Mouse (Mus musculus) ES-Bruce4 (cell line): Measurements from ENCODE around the gene Apoc1.

ENCODE experiments used
- CTCF ChIP-seq: IDR thresholded peaks from one replicate; pipeline ENCODE4 v1.8.1; 2011; ENCODE audit warnings: low read depth, low read length
- POLR2A ChIP-seq: IDR thresholded peaks from one replicate; pipeline ENCODE4 v1.8.1; 2011; ENCODE audit warnings: low read length; ENCODE audit not compliant: insufficient read depth

DNA sequence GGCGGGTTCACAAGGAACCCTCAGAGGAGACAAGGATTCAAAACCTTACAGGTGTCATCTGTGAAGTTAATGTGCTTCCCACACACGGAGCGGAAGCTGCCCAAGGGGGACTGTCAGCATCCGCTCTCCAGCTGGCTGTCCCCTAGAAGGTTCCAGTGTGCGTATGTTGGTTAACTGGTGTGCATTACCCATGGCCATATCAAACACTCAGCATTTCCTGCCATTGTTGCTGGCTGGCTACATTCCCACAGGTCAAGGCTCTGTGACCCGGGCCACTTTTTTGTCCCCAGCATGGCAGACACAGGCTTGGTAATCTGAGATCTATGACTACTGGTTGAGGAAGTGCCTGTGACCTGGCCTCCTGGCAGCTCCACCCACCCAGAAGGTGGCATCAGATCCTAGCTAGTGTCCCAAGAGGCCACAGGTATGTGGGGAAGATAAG, 30.3 kb upstream of the Apoc1 start:
- TF ChIP-seq POLR2A (no peak), CTCF (no peak)
